Mouse (Mus musculus) MEL (cell line): ENCODE data around the gene Tmem8. TPM values are rescaled to one million over a fixed set of nuclear protein-coding genes. Genes with fewer than 3 reads are reported as not detected.

Experiments used
- DNase-seq: peaks from one replicate; pipeline ENCODE4 v3.0.0; 2011; ENCODE audit warnings: low read depth, low spot score
- H3K27ac ChIP-seq: 2 replicates; pipeline ENCODE4 v1.5.1; 2012; ENCODE audit warnings: low read depth, mild to moderate bottlenecking, control low read depth, low read length, moderate library complexity; ENCODE audit not compliant: control insufficient read depth
- H3K27me3 ChIP-seq, 2 experiments: fragments of 150-350 bp in 1 of 2; sonication (generic) in 1 of 2; 2 replicates each; pipeline ENCODE4 v1.6.1; 2012; ENCODE audit warnings: low read length in 2 of 2, mild to moderate bottlenecking in 2 of 2, improper control_type of control experiment in 1 of 2, moderate library complexity in 1 of 2; ENCODE audit not compliant: insufficient read depth in 2 of 2, control insufficient read depth in 1 of 2
- H3K36me3 ChIP-seq, 2 experiments: 2 replicates each; pipeline ENCODE4 v1.6.1; 2012 to 2014; ENCODE audit warnings: low read length in 2 of 2, improper control_type of control experiment in 1 of 2, inconsistent platforms in 1 of 2, mild to moderate bottlenecking in 1 of 2; ENCODE audit not compliant: insufficient read depth in 2 of 2, control insufficient read depth in 1 of 2
- H3K4me1 ChIP-seq, 2 experiments: fragments of 150-350 bp in 1 of 2; sonication (generic) in 1 of 2; 2 replicates each; pipeline ENCODE4 v1.6.1; 2012; ENCODE audit warnings: low read length in 2 of 2, improper control_type of control experiment in 1 of 2, mild to moderate bottlenecking in 1 of 2; ENCODE audit not compliant: insufficient read depth in 2 of 2, control insufficient read depth in 1 of 2
- H3K4me3 ChIP-seq, 2 experiments: fragments of 150-350 bp in 1 of 2; sonication (generic) in 1 of 2; 2 replicates each; pipeline ENCODE4 v1.5.1; 2012; ENCODE audit warnings: low read depth in 2 of 2, low read length in 2 of 2, mild to moderate bottlenecking in 2 of 2, moderate library complexity in 2 of 2, control low read depth in 1 of 2, improper control_type of control experiment in 1 of 2; ENCODE audit not compliant: control insufficient read depth in 1 of 2, insufficient read depth in 1 of 2
- H3K79me2 ChIP-seq: 2 replicates; pipeline ENCODE4 v1.6.1; 2012; ENCODE audit warnings: mild to moderate bottlenecking, low read length, moderate library complexity; ENCODE audit not compliant: control insufficient read depth, poor library complexity, insufficient read depth
- H3K9ac ChIP-seq: 2 replicates; pipeline ENCODE4 v1.6.1; 2012; ENCODE audit warnings: low read depth, mild to moderate bottlenecking, control low read depth, low read length, moderate library complexity; ENCODE audit not compliant: control insufficient read depth, poor library complexity, severe bottlenecking
- H3K9me3 ChIP-seq: fragments of 150-350 bp; sonication (generic); replicated peaks from 2 replicates; pipeline ENCODE4 v1.6.1; 2012; ENCODE audit warnings: mild to moderate bottlenecking, low read length, improper control_type of control experiment, moderate library complexity; ENCODE audit not compliant: insufficient read depth
- CHD1 ChIP-seq: IDR thresholded peaks from 2 replicates; pipeline ENCODE4 v1.6.1; 2012; ENCODE audit warnings: low read depth, mild to moderate bottlenecking, inconsistent platforms, low read length, improper control_type of control experiment
- CHD2 ChIP-seq: IDR thresholded peaks from 2 replicates; pipeline ENCODE4 v1.6.1; 2011; ENCODE audit warnings: low read length, improper control_type of control experiment
- CTCF ChIP-seq, 3 experiments: IDR thresholded peaks in 2 of 3; conservative IDR thresholded peaks in 1 of 3; 2 replicates each; pipeline ENCODE4 v1.5.1; 2011 to 2012; ENCODE audit warnings: low read length in 3 of 3, low read depth in 2 of 3, mild to moderate bottlenecking in 2 of 3, improper control_type of control experiment in 1 of 3, inconsistent platforms in 1 of 3, mixed read lengths in 1 of 3, moderate library complexity in 1 of 3; ENCODE audit not compliant: control insufficient read depth in 1 of 3, insufficient read depth in 1 of 3, poor library complexity in 1 of 3, severe bottlenecking in 1 of 3
- E2F4 ChIP-seq: IDR thresholded peaks from 2 replicates; pipeline ENCODE4 v1.6.1; 2011; ENCODE audit warnings: low read depth, low read length, improper control_type of control experiment, borderline replicate concordance
- ETS1 ChIP-seq: IDR thresholded peaks from 2 replicates; pipeline ENCODE4 v1.6.1; 2012; ENCODE audit warnings: low read depth, mild to moderate bottlenecking, inconsistent platforms, low read length, improper control_type of control experiment, moderate library complexity
- GABPA ChIP-seq: IDR thresholded peaks from 2 replicates; pipeline ENCODE4 v1.6.1; 2012; ENCODE audit warnings: low read depth, mild to moderate bottlenecking, inconsistent platforms, low read length, improper control_type of control experiment, moderate library complexity
- HCFC1 ChIP-seq: IDR thresholded peaks from 2 replicates; pipeline ENCODE4 v1.6.1; 2012; ENCODE audit warnings: low read depth, mild to moderate bottlenecking, inconsistent platforms, low read length, improper control_type of control experiment, moderate library complexity
- JUND ChIP-seq: IDR thresholded peaks from 2 replicates; pipeline ENCODE4 v1.6.1; 2011; ENCODE audit warnings: low read depth, mild to moderate bottlenecking, improper control_type of control experiment, low read length
- KAT2A ChIP-seq: conservative IDR thresholded peaks from 2 replicates; pipeline ENCODE4 v1.6.1; 2012; ENCODE audit warnings: low read depth, low read length, improper control_type of control experiment, inconsistent platforms
- MEF2A ChIP-seq: IDR thresholded peaks from 2 replicates; pipeline ENCODE4 v1.6.1; 2014; ENCODE audit warnings: low read depth, mild to moderate bottlenecking, inconsistent platforms, low read length, improper control_type of control experiment; ENCODE audit not compliant: poor library complexity, insufficient replicate concordance, severe bottlenecking; ENCODE audit errors: extremely low read depth
- NELFE ChIP-seq: IDR thresholded peaks from 2 replicates; pipeline ENCODE4 v1.6.1; 2011; ENCODE audit warnings: low read depth, low read length, improper control_type of control experiment
- POLR2AphosphoS2 ChIP-seq: IDR thresholded peaks from 2 replicates; pipeline ENCODE4 v1.6.1; 2011; ENCODE audit warnings: low read length, improper control_type of control experiment
- RAD21 ChIP-seq: IDR thresholded peaks from 2 replicates; pipeline ENCODE4 v1.6.1; 2011; ENCODE audit warnings: mild to moderate bottlenecking, low read depth, low read length, improper control_type of control experiment
- TAL1 ChIP-seq: IDR thresholded peaks from 2 replicates; pipeline ENCODE4 v1.6.1; 2012; ENCODE audit warnings: mild to moderate bottlenecking, inconsistent platforms, low read length, moderate library complexity, mixed read lengths
- TBP ChIP-seq: IDR thresholded peaks from 2 replicates; pipeline ENCODE4 v1.8.0; 2011; ENCODE audit warnings: low read depth, low read length, improper control_type of control experiment
- UBTF ChIP-seq: IDR thresholded peaks from 2 replicates; pipeline ENCODE4 v1.6.1; 2012; ENCODE audit warnings: low read depth, mild to moderate bottlenecking, inconsistent platforms, low read length, improper control_type of control experiment, moderate library complexity, borderline replicate concordance; ENCODE audit not compliant: insufficient read depth
- USF1 ChIP-seq: IDR thresholded peaks from 2 replicates; pipeline ENCODE4 v1.6.1; 2014; ENCODE audit warnings: low read depth, mild to moderate bottlenecking, inconsistent platforms, low read length, improper control_type of control experiment, moderate library complexity
- ZC3H11A ChIP-seq: IDR thresholded peaks from 2 replicates; pipeline ENCODE4 v1.6.1; 2012; ENCODE audit warnings: low read depth, mild to moderate bottlenecking, inconsistent platforms, low read length, improper control_type of control experiment
- polyA plus RNA-seq, 2 experiments: library from polyadenylated mRNA; stranded (reverse) in 1 of 2; unstranded in 1 of 2; fragments of >175 nt in 1 of 2; fragments of >200 nt in 1 of 2; gene quantifications; 2 replicates each; pipeline versions ENCODE4 v1.2.1 to v1.2.4; 2012; ENCODE audit warnings: low replicate concordance in 2 of 2, low read depth in 1 of 2; ENCODE audit not compliant: insufficient read length in 2 of 2, insufficient read depth in 1 of 2, missing spikeins in 1 of 2
- total RNA-seq: library from RNA; depleted of rRNA; stranded (reverse); fragments of 300-350 nt; gene quantifications from 2 replicates; pipeline ENCODE4 v1.2.3, GENCODE M21; 2012

Gene Tmem8
- total and polyA plus RNA-seq, 3 experiments = 4.7 to 16.7 TPM; not detected in 1

GRCm38 (mm10) chr17:26142796-26143195, 29.7 kb downstream of the Tmem8 start:
- no peak for TF ChIP-seq UBTF
- TF ChIP-seq HCFC1 = no peak
- TF ChIP-seq ETS1 = no peak
- no peak for TF ChIP-seq NELFE
- TF ChIP-seq CHD2 = no peak
- no peak for TF ChIP-seq RAD21
- TF ChIP-seq ZC3H11A = no peak
- no peak for TF ChIP-seq KAT2A
- no peak for TF ChIP-seq CTCF (IDR thresholded peaks at IDR 0.05 in 2 of 3, conservative IDR thresholded peaks at IDR 0.05 in 1 of 3; ENCODE audit: control insufficient read depth in 1 of 3, insufficient read depth in 1 of 3, low read depth in 2 of 3, low read length in 3 of 3, poor library complexity in 1 of 3, severe bottlenecking in 1 of 3)
- no peak for TF ChIP-seq TAL1
- no peak for TF ChIP-seq CHD1
- TF ChIP-seq POLR2AphosphoS2 = no peak
- no peak for TF ChIP-seq JUND
- TF ChIP-seq TBP = no peak
- TF ChIP-seq GABPA = no peak
- no peak for TF ChIP-seq MEF2A
- TF ChIP-seq E2F4 = no peak
- Histone ChIP-seq H3K27me3 (no peaks in the 10 kb centered on the region), H3K4me1 (peaks cover 4 to 5% of the 10 kb centered on the region in 2 experiments; a peak in 3 of 4 replicates), H3K79me2 (peaks cover 72% of the 10 kb centered on the region), H3K9ac (no peak overlapping the region), H3K9me3 (no peaks in the 10 kb centered on the region), H3K4me3 (no peak overlapping the region), H3K36me3 (peaks cover 13 to 17% of the 10 kb centered on the region in 2 experiments), H3K27ac (no peak overlapping the region)
- no peak for DNase-seq

DNA sequence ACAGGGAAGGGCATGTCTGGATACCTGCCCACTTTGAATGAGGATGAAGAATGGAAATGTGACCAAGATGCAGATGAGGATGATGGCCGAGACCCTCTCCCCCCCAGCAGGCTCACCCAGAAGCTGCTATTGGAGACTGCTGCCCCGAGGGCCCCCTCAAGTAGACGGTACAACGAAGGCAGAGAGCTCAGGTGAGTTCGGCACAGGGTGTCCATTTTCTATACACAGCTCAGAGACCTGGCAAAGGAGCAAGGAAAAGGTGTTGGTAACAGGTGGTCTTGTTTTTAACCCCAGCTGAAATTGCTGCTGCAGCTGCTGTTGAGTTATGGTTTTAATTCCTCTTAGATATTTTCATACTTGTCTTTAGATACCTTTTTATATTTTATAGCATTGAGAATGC, 30.3 kb downstream of the Tmem8 start:
- no peak for DNase-seq
- peaks cover 13 to 20% of the 10 kb centered on the region in 2 experiments for H3K36me3 ChIP-seq
- TF ChIP-seq JUND = no peak
- no peak for TF ChIP-seq TBP
- no peak for TF ChIP-seq USF1
- no peak overlapping the region for H3K27ac ChIP-seq
- H3K4me3 ChIP-seq = no peak overlapping the region
- H3K79me2 ChIP-seq = peaks cover 73% of the 10 kb centered on the region
- H3K27me3 ChIP-seq = no peaks in the 10 kb centered on the region
- H3K4me1 ChIP-seq = peaks cover 3 to 4% of the 10 kb centered on the region in 2 experiments; a peak in 2 of 4 replicates
- no peak overlapping the region for H3K9ac ChIP-seq
- H3K9me3 ChIP-seq = no peaks in the 10 kb centered on the region
